Mouse (Mus musculus) stomach, embryonic 16.5 days (tissue): Measurements from ENCODE around the gene CK137956. TPM values are rescaled to one million over a fixed set of nuclear protein-coding genes. Genes with fewer than 3 reads are reported as not detected.

ENCODE experiments used
- ATAC-seq: fragments of 200-750 bp; cut with Nextera tagmentation; 2 replicates; pipeline ENCODE4 v1.8.0; 2017; ENCODE audit warnings: moderate number of reproducible peaks, moderate TSS enrichment; ENCODE audit not compliant: insufficient read depth, low FRiP score
- H3K27ac ChIP-seq: fragments of 300-500 bp; sonication (generic); 2 replicates; pipeline ENCODE4 v1.5.1; 2014; ENCODE audit warnings: low read length
- H3K27me3 ChIP-seq: fragments of 300-500 bp; sonication (generic); 2 replicates; pipeline ENCODE4 v1.6.1; 2014; ENCODE audit warnings: low read length, control low read depth, mixed read lengths; ENCODE audit not compliant: control insufficient read depth, insufficient read depth
- H3K36me3 ChIP-seq: fragments of 300-500 bp; sonication (generic); 2 replicates; pipeline ENCODE4 v1.6.1; 2014; ENCODE audit warnings: low read length; ENCODE audit not compliant: control insufficient read depth, insufficient read depth
- H3K4me1 ChIP-seq: fragments of 300-500 bp; sonication (generic); 2 replicates; pipeline ENCODE4 v1.6.1; 2014; ENCODE audit warnings: low read length, control low read depth, mixed read lengths; ENCODE audit not compliant: control insufficient read depth, insufficient read depth
- H3K4me2 ChIP-seq: fragments of 300-500 bp; sonication (generic); 2 replicates; pipeline ENCODE4 v1.6.1; 2014; ENCODE audit warnings: low read depth, low read length, mixed read lengths
- H3K4me3 ChIP-seq: fragments of 300-500 bp; sonication (generic); replicated peaks from 2 replicates; pipeline ENCODE4 v1.5.1; 2014; ENCODE audit warnings: mild to moderate bottlenecking, low read length
- H3K9ac ChIP-seq: fragments of 300-500 bp; sonication (generic); 2 replicates; pipeline ENCODE4 v1.6.1; 2014; ENCODE audit warnings: low read length
- H3K9me3 ChIP-seq: fragments of 300-500 bp; sonication (generic); replicated peaks from 2 replicates; pipeline ENCODE4 v1.6.1; 2016; ENCODE audit warnings: low read length, control low read depth; ENCODE audit not compliant: control insufficient read depth
- WGBS: fragments of 180-500 bp; shearing (Covaris S2); extraction: QIAGEN DNeasy Blood & Tissue Kit; methylation state at CpG from one replicate; pipeline ENCODE4 v1.1.7; 2014; 5-methylcytosine and 5-hydroxymethylcytosine counted together
- polyA plus RNA-seq: library from polyadenylated mRNA; unstranded; fragments of >200 nt; fragmentation: Nextera tagmentation; extraction: Ambion mirVana; gene quantifications from 2 replicates; pipeline ENCODE4 v1.2.1, GENCODE M21; 2015

The CK137956 gene
- polyA plus RNA-seq, 1 experiment from 2014 or later, result not detected

- H3K4me1 ChIP-seq, result no peaks in the 10 kb centered on the region; the same call in 1 of the 2 replicates
- peak overlapping the region; percentile 37 for H3K4me3 ChIP-seq
Measured at GRCm38 (mm10) chr4:127987270-127987669, 16.5 kb upstream of the CK137956 start.

GRCm38 (mm10) chr4:127986491-127987075 lies 15.8 kb upstream of the CK137956 start:
- Histone ChIP-seq H3K4me3 (no peak overlapping the region), H3K27me3 (peaks cover 60% of the 10 kb centered on the region), H3K4me2 (no peak overlapping the region), H3K36me3 (no peaks in the 10 kb centered on the region), H3K4me1 (no peaks in the 10 kb centered on the region; the same call in 1 of the 2 replicates), H3K27ac (no peak overlapping the region), H3K9ac (no peak overlapping the region), H3K9me3 (no peaks in the 10 kb centered on the region)
- ATAC-seq, result no peak
- WGBS, result 2% methylated on average over 25 of the region's 25 CpGs

More at GRCm38 (mm10) chr4:127987270-127987669, 16.5 kb upstream of the CK137956 start:
- 10% methylated on average over 10 of the region's 10 CpGs for WGBS
- peak overlapping the region; percentile 55; the same call in 1 of the 2 replicates for H3K4me2 ChIP-seq
- no peaks in the 10 kb centered on the region for H3K9me3 ChIP-seq
- H3K27me3 ChIP-seq, result peaks cover 60% of the 10 kb centered on the region
- H3K9ac ChIP-seq, result no peak overlapping the region
- no peak overlapping the region for H3K27ac ChIP-seq
- no peaks in the 10 kb centered on the region for H3K36me3 ChIP-seq
- no peak for ATAC-seq

- H3K9ac ChIP-seq, result no peak overlapping the region
- ATAC-seq, result 0 out of 2 replicates have a peak, but pooled peaks have one; percentile 15
- no peak overlapping the region for H3K4me2 ChIP-seq
- H3K4me1 ChIP-seq, result no peaks in the 10 kb centered on the region; the same call in 1 of the 2 replicates
- WGBS, result 21% methylated on average over 10 of the region's 10 CpGs
- H3K9me3 ChIP-seq, result no peaks in the 10 kb centered on the region
- H3K27me3 ChIP-seq, result peaks cover 58% of the 10 kb centered on the region
- no peaks in the 10 kb centered on the region for H3K36me3 ChIP-seq
- H3K4me3 ChIP-seq, result no peak overlapping the region
- no peak overlapping the region for H3K27ac ChIP-seq
Measured at GRCm38 (mm10) chr4:127985874-127986273, 15.1 kb upstream of the CK137956 start.

GRCm38 (mm10) chr4:127984426-127984825 lies 13.7 kb upstream of the CK137956 start:
- WGBS, result 75% methylated on average over 2 of the region's 2 CpGs
- H3K9ac ChIP-seq, result no peak overlapping the region
- no peak overlapping the region for H3K4me2 ChIP-seq
- ATAC-seq, result no peak
- H3K4me1 ChIP-seq, result no peaks in the 10 kb centered on the region; the same call in 1 of the 2 replicates
- no peaks in the 10 kb centered on the region for H3K36me3 ChIP-seq
- no peak overlapping the region for H3K4me3 ChIP-seq
- H3K27me3 ChIP-seq, result peaks cover 44% of the 10 kb centered on the region
- no peaks in the 10 kb centered on the region for H3K9me3 ChIP-seq
- no peak overlapping the region for H3K27ac ChIP-seq

GRCm38 (mm10) chr4:127981125-127981524 lies 10.4 kb upstream of the CK137956 start:
- Histone ChIP-seq H3K9me3 (no peaks in the 10 kb centered on the region), H3K4me3 (no peak overlapping the region), H3K9ac (no peak overlapping the region), H3K4me2 (no peak overlapping the region), H3K36me3 (no peaks in the 10 kb centered on the region), H3K27me3 (peaks cover 13% of the 10 kb centered on the region), H3K4me1 (no peaks in the 10 kb centered on the region), H3K27ac (no peak overlapping the region)
- WGBS, result 81% methylated on average over 6 of the region's 6 CpGs
- no peak for ATAC-seq

- no peak for ATAC-seq
- Histone ChIP-seq H3K27ac (no peak overlapping the region), H3K36me3 (no peaks in the 10 kb centered on the region), H3K4me2 (no peak overlapping the region), H3K9ac (no peak overlapping the region), H3K9me3 (no peaks in the 10 kb centered on the region), H3K27me3 (peaks cover 37% of the 10 kb centered on the region), H3K4me3 (no peak overlapping the region), H3K4me1 (no peaks in the 10 kb centered on the region)
- 75% methylated on average over 3 of the region's 3 CpGs for WGBS
Measured at GRCm38 (mm10) chr4:127972976-127973375, 2.2 kb upstream of the CK137956 start.

GRCm38 (mm10) chr4:127970018-127970421 lies 731 bp downstream of the CK137956 start:
- H3K4me3 ChIP-seq, result no peak overlapping the region
- 5% methylated on average over 7 of the region's 7 CpGs for WGBS

GRCm38 (mm10) chr4:127969101-127969500 lies 1.6 kb downstream of the CK137956 start:
- peaks cover 37% of the 10 kb centered on the region for H3K27me3 ChIP-seq
- WGBS, result 13% methylated on average over 7 of the region's 7 CpGs

More at GRCm38 (mm10) chr4:127970018-127970421, 731 bp downstream of the CK137956 start:
- no peak for ATAC-seq
- Histone ChIP-seq H3K36me3 (no peaks in the 10 kb centered on the region), H3K4me2 (no peak overlapping the region), H3K27me3 (peaks cover 37% of the 10 kb centered on the region), H3K9ac (no peak overlapping the region), H3K9me3 (no peaks in the 10 kb centered on the region), H3K4me1 (no peaks in the 10 kb centered on the region), H3K27ac (no peak overlapping the region)

GRCm38 (mm10) chr4:127953006-127953710 lies 17.6 kb downstream of the CK137956 start:
- H3K4me2 ChIP-seq, result no peak overlapping the region
- no peak for ATAC-seq
- 37% methylated on average over 10 of the region's 10 CpGs for WGBS
- H3K27me3 ChIP-seq, result no peaks in the 10 kb centered on the region
- H3K4me3 ChIP-seq, result no peak overlapping the region
- no peaks in the 10 kb centered on the region for H3K9me3 ChIP-seq
- H3K36me3 ChIP-seq, result no peaks in the 10 kb centered on the region
- H3K9ac ChIP-seq, result no peak overlapping the region
- no peak overlapping the region for H3K27ac ChIP-seq
- H3K4me1 ChIP-seq, result no peaks in the 10 kb centered on the region

More at GRCm38 (mm10) chr4:127969101-127969500, 1.6 kb downstream of the CK137956 start:
- H3K4me3 ChIP-seq, result no peak overlapping the region
- no peak overlapping the region for H3K9ac ChIP-seq
- no peak overlapping the region for H3K4me2 ChIP-seq
- ATAC-seq, result no peak
- no peak overlapping the region for H3K27ac ChIP-seq
- no peaks in the 10 kb centered on the region for H3K4me1 ChIP-seq
- H3K36me3 ChIP-seq, result no peaks in the 10 kb centered on the region
- H3K9me3 ChIP-seq, result no peaks in the 10 kb centered on the region
